Mouse (Mus musculus): ENCODE measurements around the gene Mdm4. TPM values are rescaled to one million over a fixed set of nuclear protein-coding genes. Genes with fewer than 3 reads are reported as not detected.
"Not testable (repeated sequence)": the region's sequence is repeated elsewhere in the genome, so short reads cannot be mapped to it uniquely, and the experiment has no call there.

The Mdm4 gene
- polyA plus RNA-seq, 1 experiment, result 24.5 TPM

DNA sequence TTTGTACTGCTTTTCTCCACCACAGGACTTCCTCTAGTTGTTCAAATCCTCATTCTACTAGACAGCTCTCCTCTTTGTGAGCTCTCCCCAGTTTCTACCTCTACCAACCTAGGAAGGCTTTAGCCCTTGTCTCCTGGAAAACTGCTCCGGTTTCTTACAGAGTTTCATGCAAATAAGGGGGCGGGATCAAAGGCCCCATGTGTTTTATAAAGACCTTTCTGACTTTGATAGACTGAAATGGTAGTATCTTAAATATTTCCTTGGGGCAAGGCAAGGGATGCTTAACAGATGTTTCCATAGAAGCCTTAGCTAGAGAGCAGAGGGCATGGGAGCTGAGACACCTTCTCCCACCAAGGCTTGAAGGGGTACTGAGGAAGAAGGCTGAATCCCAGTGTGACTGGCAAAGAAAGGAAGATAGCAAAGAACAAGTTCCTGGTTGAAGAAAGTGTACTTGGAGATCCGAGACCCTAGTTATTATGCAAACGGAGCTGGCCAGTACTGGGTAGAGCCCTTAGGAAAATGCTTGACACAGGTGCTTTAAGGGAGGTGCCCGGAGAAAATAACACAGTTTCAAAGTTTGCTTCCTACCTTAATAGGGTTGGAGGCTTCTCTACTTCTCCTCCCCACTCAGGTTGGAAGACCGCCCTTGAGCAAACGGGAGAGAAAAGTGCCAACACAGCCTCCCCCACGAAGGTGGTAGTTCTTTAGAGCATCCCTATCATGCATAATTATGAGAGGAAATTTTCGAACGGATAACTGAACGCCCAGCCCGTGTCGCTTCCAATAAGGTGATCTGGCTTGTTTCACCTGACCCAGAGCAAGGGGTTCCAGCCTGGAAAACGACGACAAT is 14.9 kb upstream of the Mdm4 start, which contains the start of gene Pik3c2b:
Pik3c2b (plus strand) TSS at position 657 of the 850 bp plus-strand sequence.
- DNase-seq, result no peak
- WGBS, result 5% methylated on average over 15 of the region's 15 CpGs
- no peaks in the 10 kb centered on the region for H3K27me3 ChIP-seq (replicated peaks; ENCODE audit: control insufficient read depth, insufficient read depth, low read length)
- TF ChIP-seq CTCF (conservative IDR thresholded peaks at IDR 0.05; ENCODE audit: insufficient read depth, insufficient read length, low read depth, low read length) (no peak), POLR2A (IDR thresholded peaks at IDR 0.05; ENCODE audit: low read depth, low read length) (no peak)
- H3K4me1 ChIP-seq (ENCODE audit: control insufficient read depth, insufficient read depth, low read length), result peaks cover 3% of the 10 kb centered on the region; the same call in 1 of the 2 replicates
- H3K4me3 ChIP-seq (ENCODE audit: insufficient read depth, low read depth, low read length), result peak within 1 kb of the TSS; percentile 85
- no peaks in the 10 kb centered on the region for H3K36me3 ChIP-seq (ENCODE audit: control insufficient read depth, insufficient read depth, low read length)
- peak within 1 kb of the TSS; percentile 39 for H3K27ac ChIP-seq (ENCODE audit: insufficient read depth, low read depth, low read length)

DNA sequence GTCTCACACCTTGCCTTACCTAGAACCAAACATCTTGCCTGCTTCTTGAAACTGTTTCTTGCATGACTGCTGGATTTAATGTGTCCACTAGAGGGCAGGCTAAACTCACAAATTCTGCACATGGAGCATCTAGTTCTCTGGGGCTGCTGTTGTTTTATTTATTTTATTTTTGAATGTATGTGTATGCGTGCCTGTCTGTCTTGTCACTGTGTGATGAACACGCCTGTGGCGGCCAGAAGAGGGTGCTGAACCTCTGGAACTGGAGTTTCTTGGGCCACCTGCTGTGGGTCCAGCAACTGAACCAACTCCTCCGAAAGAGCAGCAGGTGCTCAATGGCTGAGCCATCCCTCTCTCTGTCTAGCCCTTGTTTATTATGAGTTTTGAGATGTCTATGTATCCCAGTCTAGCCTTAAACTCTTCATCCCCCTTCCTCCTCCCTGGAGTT is 9.2 kb upstream of the Mdm4 start:
- H3K4me1 ChIP-seq (ENCODE audit: control insufficient read depth, insufficient read depth, low read length), result no peaks in the 10 kb centered on the region
- H3K36me3 ChIP-seq (ENCODE audit: control insufficient read depth, insufficient read depth, low read length), result no peaks in the 10 kb centered on the region
- TF ChIP-seq POLR2A (IDR thresholded peaks at IDR 0.05; ENCODE audit: low read depth, low read length), result no peak
- peak; percentile 46 for TF ChIP-seq CTCF (conservative IDR thresholded peaks at IDR 0.05; ENCODE audit: insufficient read depth, insufficient read length, low read depth, low read length)
- H3K4me3 ChIP-seq (ENCODE audit: insufficient read depth, low read depth, low read length), result no peak overlapping the region
- WGBS, result 14% methylated on average over 4 of the region's 4 CpGs
- no peak overlapping the region for H3K27ac ChIP-seq (ENCODE audit: insufficient read depth, low read depth, low read length)
- DNase-seq, result peak; percentile 67
- H3K27me3 ChIP-seq (replicated peaks; ENCODE audit: control insufficient read depth, insufficient read depth, low read length), result no peaks in the 10 kb centered on the region

GRCm38 (mm10) chr1:133034682-133035081 is 4.3 kb upstream of the Mdm4 start:
- H3K4me1 ChIP-seq (ENCODE audit: control insufficient read depth, insufficient read depth, low read length); H3K4me3 ChIP-seq (ENCODE audit: insufficient read depth, low read depth, low read length); H3K27me3 ChIP-seq (replicated peaks; ENCODE audit: control insufficient read depth, insufficient read depth, low read length); DNase-seq; H3K36me3 ChIP-seq (ENCODE audit: control insufficient read depth, insufficient read depth, low read length); H3K27ac ChIP-seq (ENCODE audit: insufficient read depth, low read depth, low read length): not testable (repeated sequence)
- WGBS, result 85% methylated on average over 7 of the region's 7 CpGs

DNA sequence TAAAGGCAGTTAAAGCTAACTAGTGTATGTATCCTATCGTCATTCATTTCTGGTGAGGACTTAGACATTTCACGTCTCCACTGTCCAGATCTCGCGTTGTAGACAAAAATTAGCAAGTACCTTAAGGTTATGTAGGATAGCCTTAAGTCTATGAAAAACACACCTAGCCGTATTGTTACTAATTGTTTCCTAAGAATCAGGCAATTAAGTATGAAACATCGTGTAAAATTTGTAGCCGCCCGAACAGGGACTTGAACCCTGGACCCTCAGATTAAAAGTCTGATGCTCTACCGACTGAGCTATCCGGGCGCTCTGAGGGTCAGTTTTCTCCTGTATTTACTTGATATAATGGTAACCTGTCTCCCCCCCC is 3.7 kb upstream of the Mdm4 start:
- H3K27ac ChIP-seq (ENCODE audit: insufficient read depth, low read depth, low read length), result no peak overlapping the region
- H3K4me1 ChIP-seq (ENCODE audit: control insufficient read depth, insufficient read depth, low read length), result no peaks in the 10 kb centered on the region; the same call in 1 of the 2 replicates
- no peak overlapping the region for H3K4me3 ChIP-seq (ENCODE audit: insufficient read depth, low read depth, low read length)
- no peaks in the 10 kb centered on the region for H3K27me3 ChIP-seq (replicated peaks; ENCODE audit: control insufficient read depth, insufficient read depth, low read length)
- TF ChIP-seq POLR2A (IDR thresholded peaks at IDR 0.05; ENCODE audit: low read depth, low read length), result no peak
- TF ChIP-seq CTCF (conservative IDR thresholded peaks at IDR 0.05; ENCODE audit: insufficient read depth, insufficient read length, low read depth, low read length), result no peak
- DNase-seq, result peak; percentile 55
- H3K36me3 ChIP-seq (ENCODE audit: control insufficient read depth, insufficient read depth, low read length), result no peaks in the 10 kb centered on the region
- WGBS, result 15% methylated on average over 11 of the region's 11 CpGs

GRCm38 (mm10) chr1:133033316-133034090 is 3.1 kb upstream of the Mdm4 start:
- no peak for TF ChIP-seq POLR2A (IDR thresholded peaks at IDR 0.05; ENCODE audit: low read depth, low read length)
- TF ChIP-seq CTCF (conservative IDR thresholded peaks at IDR 0.05; ENCODE audit: insufficient read depth, insufficient read length, low read depth, low read length), result no peak
- peak; percentile 75 for DNase-seq
- H3K27me3 ChIP-seq (replicated peaks; ENCODE audit: control insufficient read depth, insufficient read depth, low read length), result no peaks in the 10 kb centered on the region
- H3K36me3 ChIP-seq (ENCODE audit: control insufficient read depth, insufficient read depth, low read length), result no peaks in the 10 kb centered on the region
- WGBS, result 6% methylated on average over 28 of the region's 28 CpGs
- H3K4me3 ChIP-seq (ENCODE audit: insufficient read depth, low read depth, low read length), result peak overlapping the region; percentile 49
- H3K4me1 ChIP-seq (ENCODE audit: control insufficient read depth, insufficient read depth, low read length), result no peaks in the 10 kb centered on the region; the same call in 1 of the 2 replicates
- H3K27ac ChIP-seq (ENCODE audit: insufficient read depth, low read depth, low read length), result no peak overlapping the region

- DNase-seq, result no peak
- Histone ChIP-seq H3K36me3 (ENCODE audit: control insufficient read depth, insufficient read depth, low read length) (no peaks in the 10 kb centered on the region), H3K4me3 (ENCODE audit: insufficient read depth, low read depth, low read length) (no peak overlapping the region), H3K27ac (ENCODE audit: insufficient read depth, low read depth, low read length) (no peak overlapping the region), H3K4me1 (ENCODE audit: control insufficient read depth, insufficient read depth, low read length) (no peaks in the 10 kb centered on the region; the same call in 1 of the 2 replicates), H3K27me3 (replicated peaks; ENCODE audit: control insufficient read depth, insufficient read depth, low read length) (no peaks in the 10 kb centered on the region)
- TF ChIP-seq CTCF (conservative IDR thresholded peaks at IDR 0.05; ENCODE audit: insufficient read depth, insufficient read length, low read depth, low read length) (no peak), POLR2A (IDR thresholded peaks at IDR 0.05; ENCODE audit: low read depth, low read length) (no peak)
- WGBS, result 56% methylated on average over 5 of the region's 5 CpGs
These were observed 2.6 kb upstream of the Mdm4 start for GRCm38 (mm10) chr1:133032981-133033315.

DNA sequence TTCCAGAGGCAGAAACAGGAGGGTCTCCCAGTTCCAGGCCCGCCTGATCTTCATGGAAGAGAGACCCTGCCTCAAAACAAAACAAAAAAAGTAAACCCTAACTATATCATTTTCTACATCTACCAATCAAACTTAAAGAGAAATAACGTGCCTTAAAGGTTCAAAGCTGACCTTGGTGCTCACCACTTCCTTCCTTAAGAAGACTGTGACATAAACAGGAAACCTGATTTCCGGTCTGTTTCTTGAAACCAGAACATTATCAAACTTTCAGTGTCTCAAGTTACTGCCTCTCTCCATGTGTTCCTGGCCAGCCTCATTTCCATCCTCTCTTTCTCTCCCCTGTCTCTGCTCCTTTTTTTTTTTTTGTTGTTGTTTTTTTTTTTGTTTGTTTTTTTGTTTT is 617 bp downstream of the Mdm4 start:
- no peak for DNase-seq
- H3K27ac ChIP-seq (ENCODE audit: insufficient read depth, low read depth, low read length), result no peak overlapping the region
- TF ChIP-seq POLR2A (IDR thresholded peaks at IDR 0.05; ENCODE audit: low read depth, low read length) (no peak), CTCF (conservative IDR thresholded peaks at IDR 0.05; ENCODE audit: insufficient read depth, insufficient read length, low read depth, low read length) (no peak)
- H3K36me3 ChIP-seq (ENCODE audit: control insufficient read depth, insufficient read depth, low read length), result no peaks in the 10 kb centered on the region
- no peaks in the 10 kb centered on the region for H3K27me3 ChIP-seq (replicated peaks; ENCODE audit: control insufficient read depth, insufficient read depth, low read length)
- WGBS, result 68% methylated on average over 3 of the region's 3 CpGs
- H3K4me1 ChIP-seq (ENCODE audit: control insufficient read depth, insufficient read depth, low read length), result no peaks in the 10 kb centered on the region; the same call in 1 of the 2 replicates
- no peak overlapping the region for H3K4me3 ChIP-seq (ENCODE audit: insufficient read depth, low read depth, low read length)

All from kidney, adult 2 months (tissue).